Mouse (Mus musculus): ENCODE data around the gene Shc4.

GRCm38 (mm10) chr2:125704907-125705631, 18.9 kb downstream of the Shc4 start:
- no peak for TF ChIP-seq CTCF (conservative IDR thresholded peaks at IDR 0.05 in 1 of 2, IDR thresholded peaks at IDR 0.05 in 1 of 2; ENCODE audit: low read depth in 2 of 2, low read length in 2 of 2)
- TF ChIP-seq HCFC1 (IDR thresholded peaks at IDR 0.05; ENCODE audit: low read depth, low read length) = no peak
- TF ChIP-seq POLR2A (IDR thresholded peaks at IDR 0.05; ENCODE audit: low read depth, low read length) = no peak
- TF ChIP-seq SIN3A (IDR thresholded peaks at IDR 0.05; ENCODE audit: low read length) = no peak
- TF ChIP-seq MEF2A (IDR thresholded peaks at IDR 0.05; ENCODE audit: borderline replicate concordance, low read depth, low read length) = no peak

Data from CH12.LX (cell line).